Mouse (Mus musculus) C2C12 (cell line): Measurements from ENCODE around the gene Rgs3. TPM values are rescaled to one million over a fixed set of nuclear protein-coding genes. Genes with fewer than 3 reads are reported as not detected.

Experiments used
- H3K27me3 ChIP-seq: one replicate; pipeline ENCODE4 v1.6.1; 2011; ENCODE audit not compliant: control insufficient read depth, insufficient read depth, insufficient read length
- H3K36me3 ChIP-seq: one replicate; pipeline ENCODE4 v1.6.1; 2011; ENCODE audit not compliant: control insufficient read depth, insufficient read depth
- H3K4me3 ChIP-seq: one replicate; pipeline ENCODE4 v1.5.1; 2011; ENCODE audit warnings: mild to moderate bottlenecking, control low read depth; ENCODE audit not compliant: poor library complexity, insufficient read depth, severe bottlenecking
- H3K79me2 ChIP-seq: one replicate; pipeline ENCODE4 v1.6.1; 2011; ENCODE audit not compliant: control insufficient read depth, insufficient read depth
- H3K79me3 ChIP-seq: one replicate; pipeline ENCODE4 v1.6.1; 2011; ENCODE audit warnings: low read depth, control low read depth
- H3ac ChIP-seq: one replicate; pipeline ENCODE3; 2011; ENCODE audit warnings: low read depth; ENCODE audit not compliant: control insufficient read depth, insufficient read length
- CEBPB ChIP-seq: IDR thresholded peaks from one replicate; pipeline ENCODE4 v1.6.1; 2011; ENCODE audit warnings: low read depth, mild to moderate bottlenecking, control low read depth, moderate library complexity
- CTCF ChIP-seq: IDR thresholded peaks from one replicate; pipeline ENCODE4 v1.5.1; 2011; ENCODE audit not compliant: control insufficient read depth, insufficient read depth, insufficient read length
- FOSL1 ChIP-seq: IDR thresholded peaks from one replicate; pipeline ENCODE4 v1.8.0; 2011; ENCODE audit warnings: mild to moderate bottlenecking, low read length; ENCODE audit not compliant: poor library complexity, insufficient read depth, severe bottlenecking
- MAX ChIP-seq: IDR thresholded peaks from one replicate; pipeline ENCODE4 v1.6.1; 2011; ENCODE audit warnings: mild to moderate bottlenecking, control low read depth
- MYOD1 ChIP-seq: IDR thresholded peaks from one replicate; pipeline ENCODE4 v1.6.1; 2011; ENCODE audit warnings: low read depth; ENCODE audit not compliant: control insufficient read depth, insufficient read length
- MYOG ChIP-seq: IDR thresholded peaks from one replicate; pipeline ENCODE4 v1.6.1; 2011; ENCODE audit not compliant: control insufficient read depth, insufficient read length; ENCODE audit errors: extremely low read depth
- USF1 ChIP-seq: IDR thresholded peaks from one replicate; pipeline ENCODE4 v1.6.1; 2011; ENCODE audit warnings: low read depth, mild to moderate bottlenecking, control low read depth, moderate library complexity
- polyA plus RNA-seq: library from polyadenylated mRNA; unstranded; fragments of >200 nt; fragmentation: generic; extraction: Trizol; gene quantifications from one replicate; pipeline ENCODE4 v1.2.1, GENCODE M21; 2012; ENCODE audit warnings: missing spikeins

The Rgs3 gene
- polyA plus RNA-seq, 1 experiment, result 49.8 TPM

- H3ac ChIP-seq, result no peak overlapping the region
- no peaks in the 10 kb centered on the region for H3K79me3 ChIP-seq
- H3K36me3 ChIP-seq, result no peaks in the 10 kb centered on the region
- no peak overlapping the region for H3K4me3 ChIP-seq
- no peaks in the 10 kb centered on the region for H3K27me3 ChIP-seq
- TF ChIP-seq CTCF (no peak), MAX (no peak), MYOD1 (no peak), USF1 (no peak), CEBPB (no peak), MYOG (no peak), FOSL1 (no peak)
- no peaks in the 10 kb centered on the region for H3K79me2 ChIP-seq
These were observed 81.0 kb downstream of the Rgs3 start for GRCm38 (mm10) chr4:62640496-62641229.

GRCm38 (mm10) chr4:62641230-62641589, 81.6 kb downstream of the Rgs3 start:
- Histone ChIP-seq H3K4me3 (no peak overlapping the region), H3K79me2 (no peaks in the 10 kb centered on the region), H3K79me3 (no peaks in the 10 kb centered on the region), H3K36me3 (no peaks in the 10 kb centered on the region), H3K27me3 (no peaks in the 10 kb centered on the region), H3ac (no peak overlapping the region)
- TF ChIP-seq MYOG (no peak), FOSL1 (no peak), MAX (no peak), CEBPB (no peak), USF1 (no peak), CTCF (no peak), MYOD1 (no peak)

GRCm38 (mm10) chr4:62641656-62642055, 82.0 kb downstream of the Rgs3 start:
- no peaks in the 10 kb centered on the region for H3K79me3 ChIP-seq
- TF ChIP-seq FOSL1, result no peak
- no peak for TF ChIP-seq USF1
- TF ChIP-seq CEBPB, result no peak
- no peak for TF ChIP-seq CTCF
- no peak for TF ChIP-seq MYOG
- TF ChIP-seq MAX, result no peak
- no peak for TF ChIP-seq MYOD1
- no peaks in the 10 kb centered on the region for H3K27me3 ChIP-seq
- no peak overlapping the region for H3ac ChIP-seq
- no peaks in the 10 kb centered on the region for H3K79me2 ChIP-seq
- H3K36me3 ChIP-seq, result no peaks in the 10 kb centered on the region
- no peak overlapping the region for H3K4me3 ChIP-seq

GRCm38 (mm10) chr4:62643401-62643800, 83.8 kb downstream of the Rgs3 start:
- Histone ChIP-seq H3K4me3 (no peak overlapping the region), H3K27me3 (no peaks in the 10 kb centered on the region), H3ac (no peak overlapping the region), H3K79me3 (no peaks in the 10 kb centered on the region), H3K36me3 (no peaks in the 10 kb centered on the region), H3K79me2 (no peaks in the 10 kb centered on the region)
- TF ChIP-seq FOSL1, result no peak

- Histone ChIP-seq H3K79me2 (no peaks in the 10 kb centered on the region), H3ac (no peak overlapping the region)
- TF ChIP-seq MYOG (no peak), CTCF (no peak), MAX (no peak), MYOD1 (no peak), USF1 (no peak), FOSL1 (no peak), CEBPB (no peak)
These were observed 84.6 kb downstream of the Rgs3 start for GRCm38 (mm10) chr4:62644031-62644793.

More at GRCm38 (mm10) chr4:62644031-62644793, 84.6 kb downstream of the Rgs3 start:
- Histone ChIP-seq H3K79me3 (no peaks in the 10 kb centered on the region), H3K27me3 (no peaks in the 10 kb centered on the region), H3K36me3 (no peaks in the 10 kb centered on the region), H3K4me3 (no peak overlapping the region)
